Mouse (Mus musculus) natural killer cell, adult 2 months (primary cell): ENCODE results near the gene Dnajb14.
"Not testable (repeated sequence)": the region's sequence is repeated elsewhere in the genome, so short reads cannot be mapped to it uniquely, and the experiment has no call there.

Source experiments
- DNase-seq, 2 experiments: peaks; one replicate each; pipeline ENCODE4 v3.0.0; 2022; ENCODE audit warnings: low spot score in 2 of 2

The Dnajb14 gene

DNA sequence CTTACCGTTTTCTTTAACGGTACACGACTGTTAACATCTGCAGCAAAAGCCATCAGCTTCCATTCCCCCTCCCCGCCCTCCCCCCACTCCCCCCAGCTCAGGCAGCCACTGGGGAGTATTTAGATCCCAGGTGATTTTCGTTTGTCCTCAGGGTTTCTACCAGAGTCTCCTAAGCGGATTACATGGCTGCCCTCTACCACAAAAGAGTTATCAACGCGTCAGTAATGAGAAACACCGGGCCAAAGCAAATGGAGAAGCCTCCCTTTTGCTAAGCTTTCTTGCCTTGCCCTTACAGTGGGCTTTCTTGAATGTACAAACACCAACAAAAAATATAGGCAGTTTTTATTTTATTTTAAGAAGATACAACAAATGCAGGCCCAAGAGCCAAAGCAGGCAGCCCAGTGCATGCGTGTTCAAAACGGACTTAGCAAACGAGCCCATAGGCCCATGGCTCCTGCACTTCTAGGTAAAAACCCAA lies 50.3 kb downstream of the Dnajb14 start:
- DNase-seq, result no peak

DNA sequence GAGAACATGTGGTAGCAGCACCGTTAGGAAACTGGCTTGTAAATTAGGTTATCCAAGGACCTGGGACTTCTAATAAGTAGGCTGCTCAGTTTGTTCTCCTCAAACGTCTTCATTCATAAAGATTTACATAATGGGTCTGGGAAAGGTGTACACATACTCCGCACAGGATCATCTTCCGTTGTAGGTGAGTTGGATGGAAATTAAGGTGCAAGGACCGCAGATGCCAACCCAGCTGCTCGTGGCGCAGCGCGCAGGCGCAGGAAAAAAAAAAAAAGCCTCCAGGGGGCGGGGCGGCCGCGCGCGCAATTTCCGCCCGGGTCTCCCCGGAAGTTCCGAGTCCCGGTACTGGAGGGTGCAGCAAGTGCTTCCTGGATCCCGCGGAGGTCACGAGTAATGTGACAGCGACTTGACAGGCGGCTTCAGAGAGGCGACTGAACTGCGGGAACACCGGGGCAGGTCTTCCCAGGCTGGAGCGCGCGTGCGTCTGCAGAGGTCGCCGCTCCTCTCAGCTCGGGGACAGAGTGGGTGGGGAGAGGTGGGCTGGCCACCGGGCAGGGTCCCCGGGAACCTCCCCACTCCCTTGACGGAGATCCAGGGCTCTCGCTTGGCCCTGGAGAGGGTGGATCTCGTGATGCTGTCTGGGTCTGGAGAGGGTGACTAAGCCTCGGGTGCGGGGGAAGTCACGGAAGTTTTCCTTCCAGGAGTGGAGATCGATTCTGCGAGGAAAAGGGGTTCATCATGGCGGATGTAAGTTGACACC lies 50.9 kb downstream of the Dnajb14 start, which contains the start of gene Lamtor3:
Gene Lamtor3, plus strand, starts transcription at position 335 of the 760 bp plus-strand sequence.
- peak; percentile 82 to 87 for DNase-seq

DNA sequence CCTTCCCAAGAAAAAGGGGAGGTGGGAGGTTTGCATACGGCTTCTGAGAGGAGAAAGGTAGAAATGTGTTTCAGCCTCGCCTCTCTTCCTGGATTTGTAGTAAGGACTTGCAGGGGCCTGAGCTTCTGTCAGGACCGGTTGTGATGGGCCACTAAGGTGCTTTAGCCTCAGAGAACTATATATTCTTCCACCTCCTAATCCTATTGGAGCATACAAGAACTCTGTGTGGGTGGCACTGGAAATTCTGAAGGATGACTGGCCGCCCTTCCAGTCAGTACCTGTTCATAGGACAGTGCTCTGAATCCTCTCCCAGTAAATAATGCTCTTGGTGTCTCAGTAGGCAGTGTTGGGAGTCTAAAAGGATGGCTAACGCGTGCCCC lies 51.4 kb downstream of the Dnajb14 start:
- DNase-seq, result peak in 1 of 2 experiments; percentile 1

DNA sequence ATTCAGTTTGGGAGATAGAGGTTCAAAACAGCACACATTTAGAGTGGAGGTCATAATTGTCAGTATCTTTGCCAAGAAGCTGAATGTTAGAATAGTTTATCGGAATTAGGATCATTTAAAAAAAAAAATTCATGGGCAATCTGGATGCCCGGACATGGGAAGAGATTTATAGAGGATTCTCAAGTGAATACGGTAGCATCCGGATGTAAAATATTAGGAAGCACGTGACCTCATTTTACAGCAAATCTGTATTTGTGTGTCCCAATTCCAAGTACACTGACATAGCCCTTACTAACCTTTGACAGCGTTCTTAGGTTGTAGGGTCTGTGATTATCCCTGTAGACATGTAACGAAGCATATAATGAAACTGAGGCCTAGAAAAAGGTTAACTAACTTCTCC lies 51.9 kb downstream of the Dnajb14 start:
- DNase-seq, result no peak

DNA sequence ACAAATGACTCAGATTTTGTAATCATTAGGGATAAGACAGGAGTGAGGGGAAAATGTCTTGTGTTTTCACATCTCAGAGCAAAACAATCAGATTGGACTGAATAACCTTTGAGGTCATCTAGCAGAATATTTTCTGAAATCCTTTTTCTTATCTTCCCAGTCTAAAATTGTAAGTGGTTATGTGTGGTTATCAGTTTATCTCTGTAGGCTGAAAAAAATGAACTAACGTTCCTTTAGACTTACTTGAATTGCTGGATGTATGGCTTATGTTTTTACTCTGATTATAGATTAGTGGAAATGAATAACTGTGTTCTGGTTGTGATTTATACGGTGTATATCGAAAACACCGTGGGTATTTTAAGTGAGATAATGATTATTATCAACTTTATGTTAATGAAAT lies 53.1 kb downstream of the Dnajb14 start:
- no peak for DNase-seq

DNA sequence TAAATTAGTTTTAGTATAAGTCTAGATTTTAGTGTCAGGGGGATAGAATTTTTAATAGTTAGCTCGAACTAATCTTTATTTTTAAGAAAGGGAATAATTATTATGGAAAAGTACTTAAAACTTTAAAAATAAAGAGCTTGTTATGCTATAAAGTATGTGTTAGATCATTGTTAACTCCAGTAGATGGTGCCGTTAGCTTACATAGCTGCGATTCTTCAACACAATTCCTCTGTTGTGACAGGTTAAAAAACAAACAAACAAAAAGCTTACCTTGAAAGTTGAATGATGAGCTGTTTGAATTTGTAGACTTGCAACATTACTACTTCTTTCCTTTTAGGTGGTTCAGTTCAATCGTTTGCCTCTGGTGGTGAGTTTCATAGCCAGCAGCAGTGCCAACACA lies 59.5 kb downstream of the Dnajb14 start:
- no peak for DNase-seq

DNA sequence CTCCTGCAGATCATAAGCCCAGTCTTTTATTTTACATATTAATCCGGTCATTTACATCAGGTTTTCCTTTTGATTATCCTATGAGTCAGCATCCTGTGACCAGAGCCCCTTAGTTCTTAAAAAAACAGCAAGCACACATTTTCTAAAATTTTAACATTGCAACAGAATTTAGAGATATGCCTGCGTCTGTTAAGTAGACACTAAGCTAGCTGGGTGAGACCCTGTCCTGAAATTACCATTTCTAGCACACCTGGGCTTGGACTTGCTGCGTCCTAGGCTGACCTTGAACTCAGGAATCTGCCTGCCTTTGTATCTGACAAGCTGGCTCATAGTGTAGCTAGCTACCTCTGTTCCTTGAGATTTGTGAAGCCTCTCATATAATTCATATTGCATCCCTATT lies 62.5 kb downstream of the Dnajb14 start:
- DNase-seq, result no peak

DNA sequence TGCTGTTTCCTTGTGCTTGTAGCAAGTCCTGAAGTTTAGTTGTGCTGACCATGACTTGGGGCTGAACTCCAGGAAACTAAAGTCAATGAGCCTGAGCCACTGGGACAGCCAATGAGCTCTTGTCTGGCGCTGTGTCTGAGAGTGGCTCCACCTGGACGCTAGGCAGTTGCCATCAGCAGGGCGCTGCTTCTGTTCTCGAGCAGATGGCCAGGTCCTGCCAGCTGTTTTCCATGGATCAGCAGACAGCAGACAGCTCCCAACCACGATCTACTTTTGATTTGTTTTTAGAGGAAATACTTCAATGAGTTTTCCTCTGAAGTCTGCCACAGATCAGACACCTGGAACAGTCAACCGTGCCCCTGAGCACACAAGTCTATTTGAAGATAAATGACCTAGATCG lies 65.3 kb downstream of the Dnajb14 start:
- no peak for DNase-seq

DNA sequence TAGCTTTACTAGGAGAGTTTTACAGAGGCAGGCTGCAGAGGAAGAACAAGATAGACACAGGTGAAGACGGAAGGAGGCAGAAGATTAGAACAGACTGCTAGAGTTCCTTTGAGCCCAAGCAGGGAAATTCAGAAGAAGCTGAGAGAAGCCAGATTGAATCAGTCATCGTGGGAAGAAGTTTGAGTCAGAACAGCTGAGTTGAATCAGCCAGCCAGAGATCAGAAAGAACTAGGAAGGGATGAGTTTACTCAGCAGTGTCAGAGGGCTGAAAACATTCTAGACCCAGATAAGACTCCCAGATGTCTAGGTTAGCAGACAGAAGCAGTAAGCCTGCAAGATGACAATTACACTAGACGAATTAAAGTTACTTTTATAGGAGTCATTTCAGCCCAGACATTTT lies 66.5 kb downstream of the Dnajb14 start:
- no peak for DNase-seq

DNA sequence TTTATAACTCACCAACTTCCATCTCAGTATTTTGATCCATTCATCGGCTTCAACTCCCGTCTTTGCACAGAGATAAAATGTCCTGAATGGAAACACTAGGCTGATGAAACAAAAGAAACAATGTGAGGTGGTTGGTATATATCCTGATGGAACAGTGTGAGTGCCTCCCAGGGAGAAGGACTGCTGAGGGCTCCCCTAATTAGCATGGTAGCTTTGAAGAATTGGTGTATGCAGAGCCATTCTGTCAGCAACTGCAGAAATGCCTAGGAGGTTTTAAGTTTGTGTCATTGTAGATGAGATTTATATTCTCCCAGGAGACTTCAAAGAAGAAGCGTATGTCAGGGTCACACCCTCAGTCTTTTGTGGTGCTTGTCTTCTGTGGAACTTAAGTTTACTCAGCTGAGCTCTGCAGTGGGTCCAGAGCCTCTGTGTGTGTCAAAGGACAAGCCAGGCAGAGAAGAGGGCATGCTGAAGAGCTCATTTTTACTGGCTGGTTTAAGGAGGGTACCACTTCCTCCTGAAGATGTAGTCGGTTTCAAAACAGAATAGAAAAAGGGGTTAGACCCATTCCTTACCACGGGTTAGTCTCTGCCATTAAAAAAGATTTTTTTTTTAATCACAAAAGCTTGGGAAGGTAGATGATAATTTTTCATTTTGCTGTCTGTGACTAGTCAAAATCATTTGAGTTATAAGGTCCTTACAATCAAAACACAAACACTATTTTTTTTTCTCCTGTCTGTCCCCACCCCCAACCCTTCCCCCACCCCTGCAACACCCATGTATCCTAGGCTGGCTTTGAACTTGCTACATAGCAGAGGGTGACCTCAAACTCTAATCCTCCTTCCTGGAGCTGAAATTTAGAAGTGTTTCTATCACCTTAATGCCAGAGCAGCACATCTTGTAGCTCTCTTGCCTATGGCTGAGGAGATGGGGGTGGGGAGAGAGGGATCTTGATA lies 68.4 kb downstream of the Dnajb14 start:
- DNase-seq, result no peak

DNA sequence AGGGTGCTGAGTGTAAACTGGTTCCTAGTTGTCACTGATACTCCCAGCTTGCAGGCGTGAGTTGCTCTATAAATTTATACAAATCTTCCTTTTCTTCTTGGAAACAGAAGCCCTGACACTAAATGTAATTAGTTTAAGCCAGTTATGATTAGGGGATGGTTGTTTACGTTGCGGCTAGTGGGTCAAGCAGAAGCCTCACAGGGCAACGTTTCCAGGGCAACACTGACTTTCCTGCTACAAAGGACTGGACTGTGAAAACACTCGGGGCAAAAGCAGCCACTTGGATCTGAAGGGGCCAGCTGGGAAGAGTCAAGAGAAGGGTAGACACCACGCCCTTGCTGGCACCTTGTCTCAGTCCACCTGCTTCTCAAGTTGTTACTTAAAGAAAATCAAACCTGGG lies 69.1 kb downstream of the Dnajb14 start:
- DNase-seq, result no peak

DNA sequence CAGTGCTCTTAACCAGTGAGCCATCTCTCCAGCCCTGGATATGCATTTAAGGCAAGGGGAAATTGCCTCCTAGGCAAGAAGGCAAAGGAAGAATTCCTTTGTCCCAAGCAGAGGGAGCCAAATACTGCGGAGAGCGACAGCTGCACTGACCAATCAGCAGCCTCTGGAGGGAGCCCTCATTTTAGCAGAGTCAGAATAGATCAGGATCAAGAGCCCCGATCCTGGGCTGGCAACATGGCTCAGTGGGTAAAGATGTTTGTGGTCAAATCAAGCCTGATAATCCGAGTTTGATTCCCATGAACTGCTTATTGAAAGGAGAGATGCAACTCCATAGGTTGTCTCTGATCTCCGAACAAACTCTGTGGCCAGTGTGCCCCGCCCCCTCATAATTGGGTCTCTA lies 71.1 kb downstream of the Dnajb14 start:
- no peak for DNase-seq

DNA sequence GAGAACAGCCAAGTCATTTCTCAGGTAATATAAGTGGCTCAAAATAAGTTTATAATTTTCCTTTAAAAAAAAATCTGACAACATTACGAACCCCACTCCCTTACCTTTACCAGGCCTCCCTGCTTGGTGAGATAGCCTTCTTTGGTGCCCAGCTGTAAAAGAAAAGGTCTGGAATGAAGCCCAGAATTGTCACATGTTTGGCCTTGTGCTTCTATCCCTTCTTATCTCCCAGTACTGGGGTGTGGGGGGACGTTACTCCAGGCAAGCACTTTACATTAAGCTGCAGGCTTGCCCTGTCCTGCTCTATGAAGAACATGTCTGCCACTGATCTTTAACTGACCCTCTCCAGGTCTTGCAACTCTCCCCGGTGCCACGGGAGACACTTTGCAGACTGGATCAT lies 73.3 kb downstream of the Dnajb14 start:
- DNase-seq, result no peak

DNA sequence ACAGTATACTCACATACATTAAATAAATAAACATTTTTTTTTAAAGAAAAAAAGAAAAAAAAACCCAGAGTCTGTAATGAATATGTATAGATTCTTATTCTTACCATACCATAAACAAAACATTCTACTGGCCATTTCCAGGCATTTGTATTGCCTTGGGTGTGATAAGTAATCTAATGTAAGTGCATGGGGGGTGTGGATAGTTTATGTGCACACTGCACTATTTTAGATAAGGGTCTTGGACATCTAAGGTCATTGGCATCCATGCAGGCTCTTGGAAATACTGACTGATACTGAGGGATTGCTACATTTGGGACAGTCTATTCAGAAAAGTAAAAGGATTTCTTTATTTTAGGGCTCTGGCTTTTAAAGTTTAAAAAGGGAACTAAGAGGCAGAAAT lies 74.1 kb downstream of the Dnajb14 start:
- no peak for DNase-seq

DNA sequence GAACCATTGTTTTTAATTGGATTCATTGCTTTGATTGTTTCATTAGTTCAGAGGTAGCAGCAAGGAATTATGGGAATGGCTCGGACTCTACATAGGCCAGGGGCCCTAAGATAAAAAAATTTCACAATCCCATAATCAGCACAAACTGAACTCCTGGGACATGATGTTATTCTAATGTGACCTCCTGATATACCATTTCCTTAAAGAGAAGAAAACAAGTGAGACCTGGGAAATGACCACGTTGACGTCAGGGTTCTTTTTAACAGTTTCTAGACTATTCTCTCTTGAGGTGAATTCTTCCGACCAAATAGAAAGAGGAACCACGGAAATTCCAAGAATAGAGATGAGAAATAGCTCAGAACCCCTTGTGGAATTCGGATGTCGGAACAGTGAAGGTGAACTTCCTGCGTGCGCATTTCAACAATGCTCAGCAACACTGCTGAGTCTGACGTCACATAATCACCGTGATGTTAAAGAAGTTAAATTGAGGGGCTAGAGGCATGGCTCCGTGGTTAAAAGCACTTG lies 74.7 kb downstream of the Dnajb14 start:
- no peak for DNase-seq

DNA sequence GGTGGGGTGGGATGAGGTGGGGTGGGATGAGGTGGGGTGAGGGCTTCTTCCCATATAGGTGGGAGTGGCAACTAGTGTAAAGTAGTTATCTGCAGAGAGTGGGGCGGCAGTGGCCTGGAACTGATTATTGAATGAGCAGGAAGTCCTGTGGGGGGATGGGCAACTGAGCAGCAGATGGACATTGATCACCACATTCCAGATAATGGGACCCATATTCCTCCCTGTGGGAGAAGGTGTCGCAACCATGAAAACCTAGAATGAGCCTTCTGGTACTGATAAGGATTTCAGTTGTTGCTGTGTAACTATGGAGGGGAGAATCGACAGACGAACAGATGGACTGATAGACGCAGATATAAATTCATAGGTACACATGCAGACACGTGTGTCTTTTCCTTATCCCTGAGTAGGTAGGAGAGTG lies 76.3 kb downstream of the Dnajb14 start:
- no peak for DNase-seq

DNA sequence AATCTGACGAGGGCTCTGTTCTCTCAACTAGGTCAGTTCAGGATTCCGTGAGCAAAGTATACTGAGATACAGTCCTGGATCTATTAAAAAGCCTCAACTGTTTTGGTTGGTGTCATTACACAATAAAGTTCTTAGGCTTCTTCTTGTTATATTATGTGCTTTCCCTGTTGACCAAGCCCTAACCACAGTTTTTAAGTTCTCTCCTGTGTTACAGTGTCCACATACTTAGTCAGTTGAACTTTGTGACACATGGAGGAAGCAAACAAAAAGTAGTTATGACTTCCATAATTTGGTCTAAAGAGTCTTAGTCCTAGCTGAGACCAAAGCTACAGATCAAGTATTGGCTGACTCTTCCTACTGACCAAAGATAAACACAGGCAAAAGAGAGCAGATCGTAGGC lies 79.4 kb downstream of the Dnajb14 start:
- DNase-seq, result no peak

DNA sequence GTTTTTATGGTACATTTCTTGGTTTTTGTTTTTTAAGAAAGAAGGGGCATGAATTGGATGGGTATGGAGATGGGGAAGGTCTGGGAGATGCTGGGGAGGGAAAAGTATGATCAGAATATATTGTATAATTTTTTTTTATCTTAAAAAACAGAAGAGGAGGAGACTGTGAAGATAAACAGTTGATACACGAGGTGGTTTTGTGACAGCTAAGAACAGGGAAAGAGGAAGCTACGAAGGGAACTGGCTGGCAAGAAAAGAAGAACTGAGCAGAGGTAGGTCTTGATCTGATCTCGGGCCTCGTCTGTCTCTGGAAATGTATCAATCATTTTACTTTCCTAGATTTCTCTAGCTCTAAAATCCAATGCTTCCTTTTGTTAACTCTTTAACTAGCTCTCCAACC lies 80.0 kb downstream of the Dnajb14 start:
- no peak for DNase-seq

DNA sequence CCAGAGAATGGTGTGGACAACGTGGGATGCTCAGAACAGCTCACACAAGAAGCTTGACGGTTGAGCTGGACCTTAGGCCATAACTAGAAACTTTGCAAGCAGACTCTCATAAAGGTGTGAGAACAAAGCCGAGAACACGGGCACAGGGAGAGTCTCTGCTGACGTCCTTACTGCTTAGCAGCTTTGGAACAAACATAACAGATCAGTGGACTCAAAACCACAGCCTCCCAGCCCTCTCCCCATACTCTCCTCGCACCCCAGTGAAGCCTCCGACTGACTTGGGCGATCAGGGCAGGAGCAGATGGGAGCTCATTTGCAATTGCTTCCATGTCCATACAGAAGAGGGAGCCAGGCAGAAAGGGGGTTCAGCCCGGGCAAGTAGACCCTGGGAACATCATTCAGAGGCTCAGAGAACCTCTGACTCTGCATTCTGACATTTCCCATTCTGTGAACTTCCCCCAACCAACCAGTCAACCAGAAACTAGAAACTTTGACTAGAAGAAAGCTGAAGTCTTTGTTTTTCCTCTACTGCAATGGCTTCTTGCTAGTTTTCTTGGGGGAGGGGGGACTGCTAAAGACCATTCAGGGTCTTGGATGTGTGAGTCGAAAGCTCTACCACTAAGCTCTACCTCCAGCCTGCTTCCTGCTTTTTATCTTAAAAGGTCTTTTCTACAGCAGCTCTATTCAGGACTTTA lies 82.9 kb downstream of the Dnajb14 start:
- DNase-seq, result no peak

DNA sequence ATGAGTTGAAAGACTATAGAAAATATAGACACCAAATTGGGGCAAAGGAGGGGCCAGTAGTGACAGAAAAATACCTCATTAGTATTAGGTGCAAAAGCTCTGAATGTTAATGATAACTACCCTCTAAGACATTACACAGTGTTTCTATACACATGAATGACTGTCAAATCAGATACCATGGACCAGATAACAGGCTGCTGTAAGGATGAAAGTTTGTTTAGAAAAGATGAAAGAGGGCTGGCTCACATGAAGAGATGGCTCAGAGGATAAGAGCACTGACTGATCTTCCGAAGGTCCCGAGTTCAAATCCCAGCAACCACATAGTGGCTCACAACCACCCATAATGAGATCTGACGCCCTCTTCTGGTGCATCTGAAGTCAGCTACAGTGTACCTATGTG lies 83.8 kb downstream of the Dnajb14 start:
- not testable (repeated sequence) for DNase-seq

DNA sequence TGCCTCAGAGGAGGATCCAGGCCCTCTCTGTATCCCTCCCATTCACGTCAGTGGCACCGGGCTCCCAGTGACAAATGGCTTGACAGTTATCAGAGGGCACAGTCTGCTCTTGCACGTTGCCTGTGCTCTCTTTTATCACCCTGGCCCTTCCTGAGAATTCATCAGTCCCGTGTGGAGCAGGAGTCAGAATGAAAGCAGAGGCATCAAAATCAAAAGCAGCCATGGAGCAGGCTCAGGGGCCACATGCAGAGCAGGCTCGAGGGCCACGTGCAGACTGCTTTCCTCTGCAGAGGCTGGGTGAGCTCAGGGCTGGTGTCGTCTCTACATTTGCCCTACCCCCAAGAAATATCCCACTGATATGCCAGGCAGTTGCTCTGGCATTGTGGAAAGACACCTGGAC lies 84.3 kb downstream of the Dnajb14 start:
- DNase-seq, result no peak
